Mouse (Mus musculus) lung, adult 2 months (tissue): ENCODE measurements at regions not wholly inside any gene's neighbourhood (a gene's known extent, or its start where the extent isn't known, plus 50 kb on each side); places are given as distances from the start of the nearest gene placed in this dataset.

ENCODE experiments used
- CTCF ChIP-seq: fragments of 200-500 bp; IDR thresholded peaks from 2 replicates; pipeline ENCODE4 v1.5.1; 2011; ENCODE audit warnings: mild to moderate bottlenecking, low read length, control low read depth; ENCODE audit not compliant: insufficient read depth
- POLR2A ChIP-seq: fragments of 200-500 bp; IDR thresholded peaks from 2 replicates; pipeline ENCODE4 v1.6.1; 2011; ENCODE audit warnings: low read depth, mild to moderate bottlenecking, control low read depth, low read length, borderline replicate concordance; ENCODE audit errors: extremely low read depth

DNA sequence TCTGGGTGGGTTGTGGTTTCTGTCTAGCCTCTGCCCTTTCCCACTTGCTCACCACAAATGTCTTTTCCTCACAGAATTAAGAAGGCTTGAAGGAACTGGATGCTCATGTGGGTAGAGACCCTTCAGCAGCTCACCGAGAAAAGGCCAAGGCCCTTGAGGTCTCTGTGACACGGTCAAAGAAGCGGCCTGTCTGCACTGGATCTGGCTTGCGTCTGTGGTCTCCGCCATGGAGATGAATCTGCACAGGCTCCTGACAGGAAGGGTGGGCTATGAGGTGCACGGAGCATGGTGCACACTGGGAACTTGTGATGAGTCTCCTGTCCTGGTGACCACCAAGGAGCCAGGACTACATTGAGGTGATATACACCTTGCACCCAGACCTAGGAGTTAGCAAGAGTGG, 110.8 kb upstream of the Fam19a5 start:
- no peak for TF ChIP-seq CTCF
- TF ChIP-seq POLR2A = no peak
